Mouse (Mus musculus): ENCODE results near the gene H13. TPM values are rescaled to one million over a fixed set of nuclear protein-coding genes. Genes with fewer than 3 reads are reported as not detected.

Gene H13
- polyA plus RNA-seq, 1 experiment from 2014 or later: 181 TPM

DNA sequence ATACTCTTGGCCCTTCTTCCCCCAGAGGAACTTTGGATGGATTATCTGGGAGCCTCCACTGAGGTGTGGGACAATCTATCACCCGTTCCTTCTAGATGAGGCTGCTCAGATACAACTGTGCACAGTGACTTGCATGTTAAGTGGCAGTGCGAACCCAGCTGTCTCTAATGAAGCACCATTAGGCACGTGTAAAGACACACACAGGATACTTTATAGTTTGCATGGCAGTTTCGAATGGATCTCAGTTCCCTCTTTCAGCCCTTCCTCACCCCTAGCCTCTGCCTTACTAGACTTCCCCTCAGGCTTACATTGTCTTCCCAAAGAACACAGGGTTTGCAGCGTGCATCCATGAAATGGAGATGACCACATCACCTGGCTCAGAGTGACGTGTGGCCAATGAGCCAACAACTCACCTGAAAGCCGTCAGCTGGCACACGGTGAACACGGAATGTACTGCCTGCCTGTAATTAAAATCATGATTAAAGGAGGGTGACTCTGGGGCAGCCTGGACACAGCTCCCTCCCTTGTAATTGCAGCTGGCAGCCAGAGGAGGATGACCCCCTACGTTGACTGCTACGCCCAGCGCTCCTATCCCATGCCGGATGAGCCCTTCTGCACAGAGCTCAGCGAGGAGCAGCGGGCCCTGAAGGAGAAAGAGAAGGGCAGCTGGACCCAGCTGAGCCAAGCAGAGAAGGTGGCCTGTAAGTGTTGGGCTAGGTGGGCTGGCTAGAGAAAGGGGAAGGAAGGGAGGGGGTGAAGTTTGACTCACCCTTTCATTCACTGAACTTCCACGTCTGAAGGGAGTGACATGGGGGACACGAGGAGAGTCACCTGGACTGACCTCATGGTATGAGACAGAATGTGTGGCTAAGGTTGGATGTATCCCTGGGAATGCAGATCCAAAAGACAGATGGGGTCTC lies 87.5 kb downstream of the H13 start:
- Histone ChIP-seq H3K27ac (ENCODE audit: low read length) (no peak overlapping the region), H3K4me3 (ENCODE audit: low read depth, low read length) (no peak overlapping the region), H3K36me3 (ENCODE audit: control insufficient read depth, insufficient read depth, low read length) (no peaks in the 10 kb centered on the region), H3K4me1 (ENCODE audit: control insufficient read depth, insufficient read depth, low read length) (peaks cover 7% of the 10 kb centered on the region; the same call in 1 of the 2 replicates), H3K4me2 (ENCODE audit: low read length) (no peak overlapping the region), H3K27me3 (ENCODE audit: control insufficient read depth, insufficient read depth, low read depth, low read length) (no peaks in the 10 kb centered on the region), H3K9me3 (replicated peaks; ENCODE audit: control insufficient read depth, low read length, poor library complexity, severe bottlenecking) (no peaks in the 10 kb centered on the region), H3K9ac (ENCODE audit: low read depth, low read length) (no peak overlapping the region)
- 64% methylated on average over 17 of the region's 17 CpGs for WGBS
- ATAC-seq: no peak

DNA sequence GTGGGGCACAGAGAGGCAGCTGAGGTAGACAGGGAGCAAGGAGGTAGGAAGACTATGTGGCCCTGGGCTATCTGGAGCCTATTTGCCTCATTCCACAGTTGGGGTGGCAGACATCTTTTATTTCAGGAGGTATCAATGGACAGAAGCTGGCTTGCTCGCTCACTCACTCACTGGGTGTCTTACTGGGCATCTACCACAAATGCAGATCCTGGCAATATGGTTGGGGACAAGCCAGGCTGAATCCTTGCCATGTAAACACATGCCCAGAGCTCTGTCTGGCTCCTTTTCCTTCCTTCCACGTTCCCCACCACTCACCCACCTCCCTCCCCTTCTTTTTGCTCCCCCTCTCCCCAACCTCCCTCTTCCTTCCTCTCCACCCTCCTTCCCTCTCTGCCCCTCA lies 88.2 kb downstream of the H13 start:
- no peak for ATAC-seq
- no peak overlapping the region for H3K4me2 ChIP-seq (ENCODE audit: low read length)
- no peaks in the 10 kb centered on the region for H3K27me3 ChIP-seq (ENCODE audit: control insufficient read depth, insufficient read depth, low read depth, low read length)
- no peaks in the 10 kb centered on the region for H3K36me3 ChIP-seq (ENCODE audit: control insufficient read depth, insufficient read depth, low read length)
- no peaks in the 10 kb centered on the region for H3K9me3 ChIP-seq (replicated peaks; ENCODE audit: control insufficient read depth, low read length, poor library complexity, severe bottlenecking)
- 59% methylated on average over 2 of the region's 2 CpGs for WGBS
- H3K4me3 ChIP-seq (ENCODE audit: low read depth, low read length): no peak overlapping the region
- H3K9ac ChIP-seq (ENCODE audit: low read depth, low read length): no peak overlapping the region
- H3K27ac ChIP-seq (ENCODE audit: low read length): no peak overlapping the region
- peaks cover 7% of the 10 kb centered on the region; the same call in 1 of the 2 replicates for H3K4me1 ChIP-seq (ENCODE audit: control insufficient read depth, insufficient read depth, low read length)

Other genes starting within 250 kb of the H13 start
- not detected in 2 replicates for gene Defb23, start 204.8 kb upstream of the H13 start, polyA plus RNA-seq (2015; fragmentation: Nextera tagmentation; extraction: Ambion mirVana)
- gene Defb20, start 192.4 kb upstream of the H13 start, polyA plus RNA-seq (2015; fragmentation: Nextera tagmentation; extraction: Ambion mirVana): not detected in 2 replicates
- not detected in 2 replicates for gene Defb22, start 179.3 kb upstream of the H13 start, polyA plus RNA-seq (2015; fragmentation: Nextera tagmentation; extraction: Ambion mirVana)
- gene Defb26, start 157.8 kb upstream of the H13 start, polyA plus RNA-seq (2015; fragmentation: Nextera tagmentation; extraction: Ambion mirVana): not detected in 2 replicates
- gene Defb28, start 151.2 kb upstream of the H13 start, polyA plus RNA-seq (2015; fragmentation: Nextera tagmentation; extraction: Ambion mirVana): not detected in 2 replicates
- not detected in 2 replicates for gene Defb29, start 129.4 kb upstream of the H13 start, polyA plus RNA-seq (2015; fragmentation: Nextera tagmentation; extraction: Ambion mirVana)
- gene Gm17416, start 100.1 kb upstream of the H13 start, polyA plus RNA-seq (2015; fragmentation: Nextera tagmentation; extraction: Ambion mirVana): not detected in 2 replicates
- gene Defb21, start 96.7 kb upstream of the H13 start, polyA plus RNA-seq (2015; fragmentation: Nextera tagmentation; extraction: Ambion mirVana): not detected in 2 replicates
- gene Defb19, start 89.1 kb upstream of the H13 start, polyA plus RNA-seq (2015; fragmentation: Nextera tagmentation; extraction: Ambion mirVana): not detected in 2 replicates
- gene Defb45, start 70.1 kb upstream of the H13 start, polyA plus RNA-seq (2015; fragmentation: Nextera tagmentation; extraction: Ambion mirVana): not detected in 2 replicates
- gene Defb36, start 65.1 kb upstream of the H13 start, polyA plus RNA-seq (2015; fragmentation: Nextera tagmentation; extraction: Ambion mirVana): not detected in 2 replicates
- gene Defb25, start 46.4 kb upstream of the H13 start, polyA plus RNA-seq (2015; fragmentation: Nextera tagmentation; extraction: Ambion mirVana): not detected in 2 replicates
- gene Rem1, start 42.5 kb upstream of the H13 start, polyA plus RNA-seq (2015; fragmentation: Nextera tagmentation; extraction: Ambion mirVana): 0.45 and 0.89 TPM in 2 replicates
- gene Mcts2, start 17.6 kb downstream of the H13 start, polyA plus RNA-seq (2015; fragmentation: Nextera tagmentation; extraction: Ambion mirVana): 31.1 and 34.4 TPM in 2 replicates
- gene Id1, start 66.8 kb downstream of the H13 start, polyA plus RNA-seq (2015; fragmentation: Nextera tagmentation; extraction: Ambion mirVana): 23.7 and 35.7 TPM in 2 replicates
- gene Cox4i2, start 84.7 kb downstream of the H13 start, polyA plus RNA-seq (2015; fragmentation: Nextera tagmentation; extraction: Ambion mirVana): 5.0 and 5.4 TPM in 2 replicates
- gene Bcl2l1, start 162.3 kb downstream of the H13 start, polyA plus RNA-seq (2015; fragmentation: Nextera tagmentation; extraction: Ambion mirVana): 186 and 194 TPM in 2 replicates
- gene Tpx2, start 178.5 kb downstream of the H13 start, polyA plus RNA-seq (2015; fragmentation: Nextera tagmentation; extraction: Ambion mirVana): 10.5 and 11.1 TPM in 2 replicates
- 0.14 TPM in 1 of 2 replicates, not detected in the other for gene Mylk2, start 241.9 kb downstream of the H13 start, polyA plus RNA-seq (2015; fragmentation: Nextera tagmentation; extraction: Ambion mirVana)